Mouse (Mus musculus) adrenal gland, postnatal 4 days (tissue): ENCODE results near the gene Astn2. TPM values are rescaled to one million over a fixed set of nuclear protein-coding genes. Genes with fewer than 3 reads are reported as not detected.

Experiments
- DNase-seq, 2 experiments: peaks; one replicate each; pipeline ENCODE4 v3.0.0; 2021 to 2022; ENCODE audit warnings: low spot score in 2 of 2, mixed read lengths in 2 of 2
- total RNA-seq, 2 experiments: library from RNA; stranded (reverse); gene quantifications; 2 replicates each; pipeline ENCODE4 v1.2.3; 2021

The Astn2 gene
- total RNA-seq, 2 experiments from 2014 or later = 4.4 to 4.6 TPM

DNA sequence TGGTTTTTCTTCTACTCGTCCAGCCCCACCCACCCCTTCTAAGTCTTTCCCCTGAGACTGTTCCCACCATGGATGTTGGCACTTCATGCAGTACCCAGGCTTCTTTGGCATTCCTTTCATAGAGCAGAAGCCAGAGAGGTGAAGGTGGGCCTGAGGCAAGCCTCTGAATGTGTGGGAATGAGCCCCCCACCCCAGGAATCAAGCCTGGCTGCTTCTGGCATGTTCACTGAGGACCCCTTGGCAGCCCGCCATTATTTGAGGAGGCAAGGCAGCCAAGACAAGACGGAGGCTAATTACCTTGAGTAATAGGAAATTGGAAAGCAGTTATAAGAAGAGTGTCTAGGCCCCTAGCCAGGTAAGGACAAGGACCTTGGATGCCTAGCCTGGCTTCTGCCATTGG, 973.6 kb downstream of the Astn2 start:
- DNase-seq = no peak

DNA sequence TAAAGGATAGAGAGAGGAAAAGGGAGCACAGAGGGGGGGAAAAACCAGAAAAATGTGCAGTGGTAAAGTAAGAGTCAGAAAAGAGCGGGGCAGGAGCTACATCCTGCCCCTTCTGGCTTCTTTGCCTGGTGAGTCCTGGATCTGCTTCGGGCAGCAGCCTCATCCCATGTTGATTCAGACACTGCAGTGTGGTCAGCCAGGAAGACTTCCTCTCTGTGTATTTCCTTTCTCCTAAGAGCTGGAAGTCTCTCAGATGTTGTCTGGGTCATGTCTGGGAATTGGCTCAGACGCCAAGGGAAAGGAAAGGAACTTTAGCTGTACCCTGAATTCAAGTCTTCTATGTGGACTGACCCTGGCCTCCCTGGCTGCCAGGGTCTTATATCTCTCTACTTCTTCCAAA, 976.9 kb downstream of the Astn2 start:
- no peak for DNase-seq

DNA sequence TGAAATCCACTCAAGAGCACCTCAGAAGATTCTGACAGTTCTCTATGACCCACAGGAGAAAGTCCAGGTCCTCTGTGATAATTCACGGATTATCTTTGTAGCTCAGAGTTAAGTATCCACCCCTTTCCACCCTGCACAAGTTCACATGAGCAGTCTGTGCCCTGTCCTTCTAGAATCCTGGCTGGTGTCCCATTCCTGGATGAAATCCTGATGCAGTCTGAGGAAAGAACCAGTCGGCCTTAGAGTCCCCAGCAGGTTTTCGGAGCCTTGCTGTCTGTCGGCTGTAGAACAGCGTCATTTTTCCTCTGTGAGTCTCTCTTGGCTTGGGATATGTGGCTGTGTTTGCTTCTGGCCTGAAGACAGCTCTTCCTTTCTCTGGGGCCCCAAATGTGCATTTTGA, 978.0 kb downstream of the Astn2 start:
- no peak for DNase-seq

DNA sequence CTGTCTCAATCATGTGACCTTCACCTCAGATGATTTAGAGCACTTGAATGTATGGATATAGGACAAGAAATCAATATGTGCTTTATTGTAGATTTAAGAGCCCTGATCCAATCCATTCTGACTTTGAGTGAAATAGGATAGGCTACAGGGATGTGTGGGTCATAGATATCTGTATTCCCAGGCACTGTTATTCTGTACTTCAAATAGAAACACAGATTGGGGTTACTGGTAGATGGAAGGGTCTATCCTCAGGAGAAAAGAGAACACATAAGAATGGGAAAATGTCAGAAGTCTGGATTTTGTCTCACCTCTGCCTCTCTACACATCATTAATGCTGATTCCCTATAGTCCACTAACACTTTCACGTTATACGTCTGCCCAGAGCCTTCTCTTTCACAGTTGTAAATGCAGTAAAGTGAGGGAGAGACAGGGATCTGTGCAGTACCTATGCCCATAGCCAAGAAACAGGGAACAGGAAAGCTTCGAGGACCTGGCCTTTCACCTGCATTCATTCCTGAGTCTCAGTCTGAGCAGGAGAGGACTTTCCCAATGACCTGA, 981.3 kb downstream of the Astn2 start:
- DNase-seq = no peak

DNA sequence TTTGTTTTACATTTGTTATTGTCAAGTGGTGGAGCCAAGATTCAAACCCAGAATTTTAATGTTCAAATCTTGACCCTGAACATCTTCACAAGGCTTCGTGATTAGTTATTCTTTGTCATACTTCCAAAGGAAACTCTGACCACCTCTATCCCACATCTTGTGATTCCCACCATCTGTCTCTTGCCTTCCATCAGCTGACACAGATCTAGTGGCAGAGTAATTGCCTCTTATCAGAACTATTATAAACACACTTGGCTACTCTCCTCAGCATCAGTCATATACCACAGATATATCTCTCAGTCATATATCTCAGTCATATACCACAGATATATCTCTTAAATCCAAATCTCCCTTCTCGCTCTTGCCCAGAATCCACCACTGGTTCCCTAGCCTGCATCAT, 983.1 kb downstream of the Astn2 start:
- DNase-seq = no peak

DNA sequence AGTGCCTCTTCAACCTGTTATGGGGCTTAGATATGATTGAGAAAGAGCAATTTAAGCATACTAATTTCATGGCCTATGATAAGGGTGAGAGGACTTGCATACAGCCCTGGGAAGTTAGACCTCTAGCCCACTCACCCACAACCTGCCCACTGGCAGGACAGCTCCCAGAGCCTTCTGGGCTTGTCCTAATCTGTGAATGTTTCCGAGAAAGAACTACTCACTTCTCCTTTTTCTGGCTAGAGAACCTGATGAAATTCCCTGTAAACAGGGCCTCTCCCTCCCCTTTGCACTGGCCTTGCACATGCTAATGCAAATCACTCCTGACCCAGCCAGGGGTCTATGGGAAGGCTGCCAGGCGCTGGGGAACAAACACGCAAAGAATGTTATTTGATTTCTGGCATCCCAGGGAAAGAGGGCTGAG, 983.9 kb downstream of the Astn2 start:
- no peak for DNase-seq

DNA sequence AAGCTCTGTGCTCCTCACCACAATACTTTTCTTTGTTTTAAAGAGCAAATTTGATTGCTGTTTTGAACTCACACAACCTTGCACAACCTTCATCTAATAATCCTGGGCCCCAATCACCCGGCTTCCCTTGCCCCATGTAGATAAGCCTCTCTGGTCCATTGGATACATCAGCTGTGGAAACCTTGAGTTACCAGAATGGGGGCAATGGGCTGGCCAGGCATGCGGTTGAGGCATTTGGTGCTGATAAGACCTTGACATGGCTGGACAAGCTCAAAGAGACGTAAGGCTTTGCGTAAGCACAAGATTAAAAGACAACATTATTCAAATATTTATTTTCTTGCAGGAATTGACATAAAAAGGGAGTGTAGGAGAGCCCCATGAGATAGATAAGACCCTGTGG, 988.9 kb downstream of the Astn2 start:
- DNase-seq = no peak

DNA sequence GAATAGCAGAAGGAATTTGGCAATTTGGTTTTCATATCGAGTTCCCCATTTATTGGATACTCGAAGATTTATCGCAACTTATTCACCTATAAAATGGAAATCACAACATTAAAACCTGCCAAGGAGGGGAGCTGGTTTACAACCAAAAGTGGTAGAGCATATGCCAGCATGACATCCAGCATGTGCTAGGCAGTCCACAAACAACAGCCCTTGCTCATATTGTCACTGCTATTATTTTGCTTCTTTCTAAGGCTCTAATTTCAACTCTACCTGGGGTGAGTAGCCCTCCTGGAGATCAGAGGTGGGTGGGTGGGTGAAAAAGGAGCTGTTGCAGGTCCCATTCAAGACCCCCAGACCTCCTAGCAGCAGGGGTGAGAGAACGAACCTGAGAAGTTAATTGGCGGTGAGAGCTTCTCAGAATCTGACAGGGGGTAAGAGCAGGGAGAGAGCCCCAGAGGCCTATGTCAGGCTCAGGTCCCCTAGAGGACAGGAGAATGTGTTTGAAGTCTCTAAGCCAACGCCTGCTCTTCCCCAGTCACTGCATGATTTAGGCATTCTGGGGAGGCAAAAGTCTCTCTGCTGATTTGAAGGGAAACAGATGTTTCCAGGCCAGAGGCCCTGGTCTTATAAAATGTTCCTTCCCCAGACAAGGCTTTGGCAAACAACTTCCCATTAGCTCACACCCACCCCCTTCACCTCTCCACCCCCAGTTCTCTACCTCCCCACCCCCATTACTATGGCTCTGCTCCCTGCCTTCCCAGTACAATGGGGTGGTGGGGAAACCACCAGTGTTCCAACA, 1001.4 kb downstream of the Astn2 start:
- no peak for DNase-seq

DNA sequence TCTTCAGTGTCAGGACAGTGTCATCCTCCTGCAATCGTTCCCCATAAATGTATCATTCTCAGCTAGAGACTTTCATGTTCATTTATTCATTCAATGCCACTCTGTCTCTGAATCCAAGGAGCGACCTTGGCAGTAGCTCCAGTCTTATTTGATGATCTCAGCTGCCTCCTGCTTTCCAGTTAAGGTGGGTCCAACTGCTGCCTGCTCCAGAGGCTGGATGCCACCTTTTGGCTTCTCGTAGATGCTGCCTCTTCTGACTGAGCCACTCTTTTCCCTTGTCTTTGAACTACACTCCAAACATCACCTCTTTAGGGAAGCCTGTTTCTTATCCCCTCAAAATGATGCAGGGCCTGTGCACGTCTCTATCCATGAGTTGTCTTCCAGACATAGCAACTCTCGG, 1002.1 kb downstream of the Astn2 start:
- DNase-seq = no peak

DNA sequence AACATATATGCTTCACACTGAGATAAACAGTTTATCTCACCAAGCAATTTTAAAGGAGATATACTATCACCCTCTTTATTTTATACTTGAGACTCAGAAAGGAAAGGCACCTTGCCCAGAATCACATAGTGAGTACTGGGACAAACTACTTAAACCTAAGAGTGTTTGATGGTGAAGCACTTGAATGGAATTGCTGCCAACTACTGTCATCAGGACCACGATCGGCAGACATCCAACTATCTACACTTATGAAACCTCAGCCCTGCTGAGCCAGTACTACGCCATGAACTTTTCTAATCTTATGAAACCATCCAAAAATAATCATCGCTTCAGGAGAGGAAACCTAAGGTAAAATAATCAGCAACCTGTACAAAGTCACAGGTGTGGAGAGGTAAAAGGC, 1005.0 kb downstream of the Astn2 start:
- DNase-seq = no peak

DNA sequence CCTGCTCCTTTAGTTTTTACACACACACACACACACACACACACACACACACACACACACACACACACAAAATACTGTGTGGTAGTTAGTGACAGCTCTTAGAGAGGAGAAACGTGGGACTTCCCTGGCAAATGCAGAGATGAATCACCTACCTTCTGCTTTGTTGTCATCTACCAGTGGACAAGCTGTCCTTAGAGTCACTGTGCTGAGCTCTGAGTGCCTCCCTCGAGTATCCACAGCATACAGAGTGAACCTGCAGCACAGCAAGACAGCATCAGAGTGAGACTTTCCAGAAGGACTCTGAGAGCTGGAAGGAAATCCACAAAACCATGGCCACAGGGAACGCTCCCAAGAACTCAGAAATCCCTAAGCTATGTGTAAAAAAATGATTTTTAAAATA, 1007.6 kb downstream of the Astn2 start:
- no peak for DNase-seq

DNA sequence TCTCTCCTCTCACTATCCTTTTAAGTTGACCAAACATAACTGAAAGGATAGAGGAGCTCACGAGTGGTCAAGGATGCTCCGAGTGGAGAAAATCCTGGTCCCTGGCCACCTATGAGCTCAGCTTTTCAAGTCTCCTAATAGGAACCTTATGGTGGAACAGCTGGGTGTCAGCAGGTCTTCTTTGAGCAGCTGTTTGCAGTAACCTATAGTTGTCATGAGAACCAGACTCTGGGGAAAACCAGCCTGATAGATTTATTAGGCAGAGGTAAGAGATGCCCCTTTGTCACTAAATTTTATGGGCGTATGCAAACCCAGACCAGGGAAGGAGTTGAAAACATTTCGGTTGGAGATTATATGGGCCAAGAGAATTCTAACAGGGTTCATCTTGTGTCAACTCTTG, 1013.4 kb downstream of the Astn2 start:
- no peak for DNase-seq

DNA sequence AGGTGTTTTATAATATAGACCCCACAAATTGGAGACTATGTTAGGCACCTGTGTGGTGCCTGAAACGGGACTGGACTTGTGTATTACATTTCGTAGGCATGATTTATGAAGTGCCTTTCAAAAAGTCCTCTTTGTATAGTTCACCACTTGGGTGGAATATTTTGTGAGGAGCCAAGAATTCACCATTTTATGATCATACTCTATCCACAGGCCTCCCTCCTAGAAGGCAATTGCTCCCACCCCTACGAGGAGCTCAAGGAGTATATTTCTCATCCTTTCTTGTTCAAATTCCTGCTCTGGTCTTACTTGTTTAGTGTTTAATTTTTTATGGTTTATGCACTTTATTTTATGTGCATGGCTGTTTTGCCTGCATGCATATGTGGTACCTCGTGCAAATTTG, 1021.3 kb downstream of the Astn2 start:
- no peak for DNase-seq

DNA sequence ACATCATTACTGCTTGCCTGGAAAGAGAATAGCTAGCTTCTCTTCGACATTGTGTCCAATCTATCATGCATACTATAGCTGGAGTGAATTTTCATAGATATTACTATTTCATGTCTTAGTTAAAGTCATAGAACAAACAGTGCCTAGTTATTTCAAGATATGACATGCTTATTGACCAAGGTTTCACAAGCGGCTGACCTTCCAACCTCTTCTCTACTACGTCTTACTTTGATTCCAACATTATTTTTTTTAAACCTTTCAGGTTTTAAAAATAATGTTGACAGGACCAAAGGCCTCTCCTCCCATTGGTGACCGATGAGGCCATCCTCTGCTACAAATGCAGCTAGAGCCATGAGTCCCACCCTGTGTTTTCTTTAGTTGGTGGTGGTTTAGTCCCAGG, 1025.0 kb downstream of the Astn2 start:
- no peak for DNase-seq

DNA sequence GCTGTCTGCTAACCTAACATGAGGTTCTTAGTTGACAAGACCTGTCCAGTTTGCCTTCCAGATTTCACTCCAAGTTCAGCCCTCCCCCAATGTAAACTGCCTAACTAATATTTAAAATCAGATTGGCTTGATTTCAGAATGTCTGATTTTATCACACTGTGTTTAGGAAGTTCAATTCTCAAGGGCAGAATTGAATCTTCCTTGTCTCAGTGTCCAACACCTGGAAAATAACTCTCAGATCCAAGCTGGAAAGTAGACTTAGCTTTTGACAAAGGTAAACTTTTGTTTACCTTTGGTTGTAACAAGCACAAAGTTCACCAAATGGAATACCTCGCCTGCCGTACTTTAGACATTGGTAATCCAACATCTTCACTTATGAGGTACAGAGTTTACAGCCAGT, 1027.8 kb downstream of the Astn2 start:
- DNase-seq = no peak

DNA sequence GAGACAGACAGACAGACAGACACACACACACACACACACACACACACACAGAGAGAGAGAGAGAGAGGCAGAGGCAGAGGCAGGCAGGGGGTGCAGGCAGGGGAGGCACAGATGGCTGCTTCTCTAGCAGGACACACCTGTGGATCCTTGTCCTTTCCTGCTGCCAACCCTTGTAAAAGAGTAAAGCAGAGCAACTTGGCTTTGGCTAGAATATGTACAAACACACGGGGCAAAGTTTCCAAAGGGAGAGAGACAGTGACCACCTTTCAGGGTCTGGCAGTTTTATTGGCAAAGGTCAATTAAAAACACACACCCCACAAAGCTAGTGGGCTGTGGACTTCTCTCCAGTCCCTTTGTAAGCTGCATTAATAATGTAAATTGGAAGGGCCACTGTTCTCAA, 1030.6 kb downstream of the Astn2 start:
- DNase-seq = no peak

DNA sequence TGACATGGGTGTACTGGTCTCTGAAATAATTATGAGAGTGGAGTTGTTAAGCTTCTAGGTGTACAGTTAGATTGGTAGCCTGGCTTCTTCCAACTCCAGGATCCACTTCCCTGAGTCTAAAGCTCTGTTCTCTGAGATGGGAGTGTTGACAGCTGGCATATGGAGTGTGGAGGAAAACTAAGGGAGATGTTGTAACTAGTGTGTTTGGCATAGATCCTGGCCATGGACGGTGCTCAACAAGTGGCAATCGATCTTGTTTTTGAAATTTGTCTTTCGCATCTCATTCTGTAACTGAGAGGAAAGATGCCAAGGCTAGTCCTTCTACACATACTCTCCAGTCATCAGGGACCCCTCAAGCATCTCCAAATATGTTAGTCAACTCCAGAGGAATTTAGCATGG, 1031.7 kb downstream of the Astn2 start:
- DNase-seq = no peak

DNA sequence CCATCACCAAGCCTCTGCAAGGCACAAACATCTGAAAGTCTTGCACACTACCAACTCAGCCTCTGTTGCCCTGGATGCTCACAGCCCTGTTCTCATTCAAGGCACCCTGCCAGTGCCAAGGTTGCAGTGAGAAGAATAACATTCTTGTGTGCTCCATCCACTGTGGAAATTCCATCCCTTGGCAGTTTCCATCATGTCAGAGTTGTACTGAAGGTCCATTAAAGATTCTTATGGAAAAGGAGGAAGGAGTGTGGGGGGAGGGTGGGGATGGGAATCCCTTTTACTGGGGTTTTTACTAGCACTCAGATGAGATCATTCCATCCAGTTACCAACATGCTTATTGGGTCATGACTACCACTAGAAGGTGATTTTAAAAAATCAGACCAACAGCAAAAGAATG, 1037.3 kb downstream of the Astn2 start:
- no peak for DNase-seq

DNA sequence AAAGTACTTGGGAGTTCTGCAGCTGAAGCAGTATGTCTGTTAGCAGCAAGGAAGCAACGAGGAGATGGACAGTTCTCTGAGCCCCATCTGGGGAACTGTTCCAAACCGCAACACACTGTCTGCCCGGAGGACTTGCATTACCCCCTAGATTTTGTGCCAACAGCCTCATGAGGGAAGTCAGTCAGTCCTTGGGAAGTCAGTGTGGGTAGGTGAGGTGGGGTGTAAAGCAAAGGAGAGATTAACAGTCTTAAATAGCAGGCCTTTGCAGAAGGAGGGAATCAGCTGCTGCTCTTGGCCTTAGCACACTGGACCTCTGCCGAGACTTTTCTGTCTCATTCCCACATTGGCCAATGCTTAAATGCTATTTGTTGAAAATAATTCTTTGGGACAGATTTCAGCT, 1049.8 kb downstream of the Astn2 start:
- no peak for DNase-seq

DNA sequence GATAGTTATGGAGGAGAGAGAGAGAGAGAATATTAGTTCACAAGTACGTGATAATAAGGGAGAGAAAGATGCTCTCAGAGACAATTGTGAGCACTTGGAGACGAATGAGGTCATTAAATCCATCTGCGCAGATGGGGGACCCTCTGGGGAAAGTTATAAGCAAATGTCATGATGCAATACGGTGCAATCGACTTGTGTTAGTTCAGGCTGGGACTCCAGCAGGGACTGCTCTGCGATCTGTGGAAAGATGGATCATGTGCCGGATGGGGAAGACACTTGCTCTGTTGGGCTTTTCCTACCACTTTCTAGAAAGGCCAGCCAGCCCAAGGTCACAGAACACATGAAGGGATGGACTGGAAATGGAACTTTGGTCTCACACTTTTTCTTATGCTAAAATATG, 1053.9 kb downstream of the Astn2 start:
- no peak for DNase-seq

DNA sequence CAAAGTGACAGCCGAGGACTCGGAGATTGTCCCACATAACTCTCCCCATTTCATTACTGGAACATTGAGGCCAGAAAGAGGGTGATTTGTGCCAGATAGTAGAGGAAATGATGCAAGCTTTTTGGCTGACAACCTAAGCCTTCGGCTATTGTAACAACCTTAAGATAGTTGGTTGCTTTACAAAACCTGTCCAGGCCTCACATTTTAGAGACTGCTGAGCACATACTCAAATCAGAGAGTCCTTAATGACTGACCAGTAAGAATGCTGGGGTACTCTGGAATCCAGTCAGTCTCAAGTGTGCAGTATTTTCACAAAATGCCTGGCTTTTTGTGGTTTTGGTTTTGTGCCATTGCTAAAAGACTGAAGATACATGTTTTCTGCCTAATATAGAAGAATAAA, 1062.6 kb downstream of the Astn2 start:
- DNase-seq = no peak

DNA sequence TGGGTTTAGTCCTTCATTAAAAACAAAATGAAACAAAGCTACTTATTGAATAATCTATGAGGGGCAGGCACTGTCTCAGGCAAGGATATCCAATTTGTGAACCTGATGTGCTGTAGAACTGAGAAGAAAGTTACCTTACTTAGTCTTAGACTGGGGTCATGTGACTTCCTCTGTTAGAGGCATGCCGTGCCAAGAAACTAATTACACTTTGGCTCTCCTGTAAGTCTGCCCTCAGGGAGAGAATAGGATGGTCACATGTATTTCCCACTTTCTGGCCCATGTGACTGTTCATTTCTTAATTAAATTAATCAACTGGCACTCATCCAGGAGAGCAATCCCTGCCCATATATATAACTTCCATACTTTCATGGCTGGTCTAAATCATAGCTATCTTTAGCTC, 1070.7 kb downstream of the Astn2 start:
- DNase-seq = no peak
